ENCODE assay signal across 12 mouse cellular contexts in the genomic region with DNA sequence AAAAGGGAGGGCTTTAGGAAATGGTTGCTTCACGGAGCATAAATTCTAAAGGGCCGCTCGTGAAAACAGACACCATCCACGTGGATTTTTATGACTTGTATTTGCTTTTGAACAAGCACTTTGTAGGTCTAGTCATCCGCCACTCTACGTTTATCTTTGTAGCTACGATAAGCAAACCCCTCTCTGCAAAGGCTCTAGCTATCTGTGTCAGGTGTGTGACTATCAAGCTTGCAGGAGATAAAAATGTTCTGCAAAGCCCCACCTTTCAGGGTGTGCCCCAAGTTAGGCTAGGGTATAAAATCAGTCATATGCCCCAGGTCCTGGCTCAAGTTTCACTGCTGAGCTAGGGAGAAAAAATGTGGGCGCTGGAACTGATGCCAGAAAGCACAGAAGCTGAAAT. TPM values are rescaled to one million over a fixed set of nuclear protein-coding genes. Genes with fewer than 3 reads are reported as not detected.
A peak's percentile ranks its signal among the peaks of the same experiment; 100 is the strongest.
DNase-seq lines count a peak whose midpoint lies in the region; ATAC-seq and TF ChIP-seq lines count a peak whose summit lies in the region.
"Had no signal": no experiment of that assay in that cellular context is flagged by ENCODE, and none has a peak within 500 bp of the region (broad histone marks: within the 10 kb centered on the region; RNA-seq: fewer than 3 reads in every experiment).

No protein-coding gene starts in this region.

- no peak for TF ChIP-seq EP300 in stomach, postnatal 0 days (optimal IDR thresholded peaks at IDR 0.05)

- no peak for ATAC-seq in heart, embryonic 15.5 days (replicated peaks; ENCODE audit: insufficient number of reproducible peaks, insufficient read depth, low FRiP score, low read depth)
- ATAC-seq in neural tube, embryonic 12.5 days (ENCODE audit: low FRiP score, low read depth): no peak
- ATAC-seq in stomach, postnatal 0 days (ENCODE audit: low FRiP score, low TSS enrichment): peak; percentile 33; the same call in 1 of the 2 replicates

- DNase-seq in heart, postnatal 4 days: no peak
- DNase-seq in neural tube, embryonic 10.5 days (ENCODE audit: extremely low spot score, low spot score): no peak
- peak; percentile 30 to 47 for DNase-seq in kidney, postnatal 25 days
- DNase-seq in stomach, postnatal 0 days (ENCODE audit: low spot score): peak; percentile 44
- no peak for DNase-seq in embryo, embryonic 10.5 days (ENCODE audit: low spot score)
- no peak for DNase-seq in adrenal gland, postnatal 25 days
- DNase-seq: cerebellum, adult 11-12 months; lung, postnatal 14 days; midbrain, embryonic 14.5 days; right cerebral cortex, postnatal 14 days had no signal

- H3K4me2 ChIP-seq in heart, embryonic 15.5 days: peak overlapping the region; percentile 29
- peak overlapping the region; percentile 10; the same call in 1 of the 2 replicates for H3K4me2 ChIP-seq in neural tube, embryonic 12.5 days (replicated peaks)
- peak overlapping the region; percentile 3; the same call in 1 of the 2 replicates for H3K4me2 ChIP-seq in stomach, postnatal 0 days (replicated peaks; ENCODE audit: low read depth)

- 29% methylated on average over 8 of the region's 8 CpGs for WGBS in heart, embryonic 15.5 days
- WGBS in neural tube, embryonic 12.5 days: 37% methylated on average over 8 of the region's 8 CpGs
- WGBS in stomach, postnatal 0 days: 29% methylated on average over 8 of the region's 8 CpGs

- H3K9ac ChIP-seq in heart, embryonic 15.5 days: no peak overlapping the region
- no peak overlapping the region for H3K9ac ChIP-seq in neural tube, embryonic 12.5 days
- H3K9ac ChIP-seq in stomach, postnatal 0 days (ENCODE audit: low read length): no peak overlapping the region

- TF ChIP-seq CTCF in stomach, postnatal 0 days (IDR thresholded peaks at IDR 0.05; ENCODE audit: low read depth): no peak

- H3K4me3 ChIP-seq in heart, embryonic 15.5 days: no peak overlapping the region
- no peak overlapping the region for H3K4me3 ChIP-seq in neural tube, embryonic 12.5 days
- no peak overlapping the region for H3K4me3 ChIP-seq in stomach, postnatal 0 days (ENCODE audit: low read depth, low read length)

- no peak overlapping the region for H3K27ac ChIP-seq in heart, embryonic 15.5 days
- no peak overlapping the region for H3K27ac ChIP-seq in neural tube, embryonic 12.5 days
- H3K27ac ChIP-seq in stomach, postnatal 0 days (replicated peaks): no peak overlapping the region

- H3K27me3 ChIP-seq in heart, embryonic 15.5 days: no peaks in the 10 kb centered on the region
- no peaks in the 10 kb centered on the region for H3K27me3 ChIP-seq in neural tube, embryonic 12.5 days (replicated peaks)
- no peaks in the 10 kb centered on the region for H3K27me3 ChIP-seq in stomach, postnatal 0 days (ENCODE audit: control insufficient read depth, insufficient read depth, low read length)

- peaks cover 12% of the 10 kb centered on the region for H3K4me1 ChIP-seq in heart, embryonic 15.5 days (replicated peaks)
- peaks cover 8% of the 10 kb centered on the region; the same call in 1 of the 2 replicates for H3K4me1 ChIP-seq in neural tube, embryonic 12.5 days
- H3K4me1 ChIP-seq in stomach, postnatal 0 days (replicated peaks; ENCODE audit: control insufficient read depth, insufficient read depth): no peaks in the 10 kb centered on the region

- H3K36me3 ChIP-seq in heart, embryonic 15.5 days: no peaks in the 10 kb centered on the region
- no peaks in the 10 kb centered on the region for H3K36me3 ChIP-seq in neural tube, embryonic 12.5 days
- H3K36me3 ChIP-seq in stomach, postnatal 0 days (ENCODE audit: control insufficient read depth, insufficient read depth, low read length): no peaks in the 10 kb centered on the region

- no peaks in the 10 kb centered on the region for H3K9me3 ChIP-seq in heart, embryonic 15.5 days (replicated peaks)
- no peaks in the 10 kb centered on the region for H3K9me3 ChIP-seq in neural tube, embryonic 12.5 days
- H3K9me3 ChIP-seq in stomach, postnatal 0 days (ENCODE audit: control insufficient read depth, low read length): no peaks in the 10 kb centered on the region

RNA-seq across cellular contexts. Expression of gene Lrp4, which starts 4.7 kb away (rescaled TPM):
- polyA plus RNA-seq in heart, embryonic 15.5 days (2015; fragmentation: Nextera tagmentation; extraction: Ambion mirVana): 3.8 and 4.8 TPM in 2 replicates
- total RNA-seq in heart, postnatal 4 days (2021): 10 to 100 TPM; 12.9 to 13.2 TPM
- polyA plus RNA-seq in neural tube, embryonic 12.5 days (2016; fragmentation: Nextera tagmentation; extraction: Ambion mirVana): 5.3 and 5.4 TPM in 2 replicates
- polyA plus RNA-seq in stomach, postnatal 0 days (2015; fragmentation: Nextera tagmentation; extraction: Ambion mirVana): 3.0 and 3.4 TPM in 2 replicates
- total RNA-seq in adrenal gland, postnatal 25 days (2021): 4.7 and 5.2 TPM in 2 replicates

RNA-seq across cellular contexts. Expression of gene 1110051M20Rik, which starts 8.2 kb away (rescaled TPM):
- 34.8 and 41.5 TPM in 2 replicates for polyA plus RNA-seq in heart, embryonic 15.5 days (2015; fragmentation: Nextera tagmentation; extraction: Ambion mirVana)
- 10 to 100 TPM; 13.5 to 13.7 TPM for total RNA-seq in heart, postnatal 4 days (2021)
- polyA plus RNA-seq in neural tube, embryonic 12.5 days (2016; fragmentation: Nextera tagmentation; extraction: Ambion mirVana): 106 and 112 TPM in 2 replicates
- polyA plus RNA-seq in stomach, postnatal 0 days (2015; fragmentation: Nextera tagmentation; extraction: Ambion mirVana): 19.1 and 20.3 TPM in 2 replicates
- total RNA-seq in adrenal gland, postnatal 25 days (2021): 13.6 and 20.7 TPM in 2 replicates

Comparison
In these comparisons a context has a peak if more than half of its experiments do, and no peak if none do; other contexts are left out.
1. DNase-seq: peak in kidney, postnatal 25 days (2 of 2) and stomach, postnatal 0 days (single experiment); none in heart, postnatal 4 days (single experiment), neural tube, embryonic 10.5 days (single experiment), embryo, embryonic 10.5 days (single experiment) and adrenal gland, postnatal 25 days (single experiment).
2. Peak in every context shown above with its lines, with median percentiles within 50 percentile points of each other: H3K4me2 ChIP-seq.